Mouse (Mus musculus): Measurements from ENCODE around the gene Tent4b.
A peak's percentile ranks its signal among the peaks of the same experiment; 100 is the strongest.

The Tent4b gene

DNA sequence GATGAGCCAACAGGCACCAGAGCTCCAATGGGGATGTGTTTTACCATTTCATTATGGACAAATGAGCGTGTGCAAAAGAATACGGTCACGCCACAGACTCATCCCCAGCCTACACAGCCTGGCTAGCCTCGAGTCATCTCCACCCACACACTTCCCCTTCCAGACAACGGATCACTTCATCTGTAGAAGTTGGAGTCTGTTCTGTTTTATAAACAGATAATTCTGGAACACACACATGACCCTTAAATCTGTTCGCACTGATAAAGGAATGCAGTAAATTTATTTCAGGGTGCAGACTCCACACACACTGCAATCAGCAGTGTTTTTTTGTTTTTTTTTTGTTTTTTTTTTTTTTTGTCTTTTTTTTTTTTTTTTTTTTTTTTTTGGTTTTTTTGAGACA, 80.7 kb downstream of the Tent4b start:
- DNase-seq (ENCODE audit: low spot score) = no peak

- DNase-seq (ENCODE audit: low spot score) = no peak
Observed at GRCm38 (mm10) chr8:88280904-88281303, 81.9 kb downstream of the Tent4b start.

GRCm38 (mm10) chr8:88282684-88283083, 83.7 kb downstream of the Tent4b start:
- DNase-seq (ENCODE audit: low spot score) = peak; percentile 55

- DNase-seq (ENCODE audit: low spot score) = no peak
Observed at GRCm38 (mm10) chr8:88283243-88284115, 84.5 kb downstream of the Tent4b start.

DNA sequence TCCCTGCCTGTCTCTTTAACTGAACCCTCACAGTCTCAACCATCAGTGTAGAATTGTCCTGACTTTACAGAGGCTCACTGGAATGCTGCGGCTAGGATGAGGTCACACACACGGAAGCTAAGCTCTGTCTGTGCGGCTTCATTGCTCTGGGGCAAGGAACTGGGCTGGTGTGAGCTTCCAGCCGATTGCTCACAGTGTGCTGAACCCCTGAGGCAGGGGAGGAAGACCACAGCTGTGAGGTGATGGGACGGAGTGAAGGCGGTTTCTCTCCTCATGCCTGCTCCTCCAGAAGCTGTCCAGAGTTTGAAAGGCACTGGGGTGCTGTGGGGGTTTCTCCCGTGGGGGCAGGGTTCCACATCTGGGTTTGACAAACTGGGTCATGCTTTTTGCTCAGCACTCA, 85.7 kb downstream of the Tent4b start:
- DNase-seq (ENCODE audit: low spot score) = no peak

GRCm38 (mm10) chr8:88285469-88286356, 86.7 kb downstream of the Tent4b start:
- no peak for DNase-seq (ENCODE audit: low spot score)

DNA sequence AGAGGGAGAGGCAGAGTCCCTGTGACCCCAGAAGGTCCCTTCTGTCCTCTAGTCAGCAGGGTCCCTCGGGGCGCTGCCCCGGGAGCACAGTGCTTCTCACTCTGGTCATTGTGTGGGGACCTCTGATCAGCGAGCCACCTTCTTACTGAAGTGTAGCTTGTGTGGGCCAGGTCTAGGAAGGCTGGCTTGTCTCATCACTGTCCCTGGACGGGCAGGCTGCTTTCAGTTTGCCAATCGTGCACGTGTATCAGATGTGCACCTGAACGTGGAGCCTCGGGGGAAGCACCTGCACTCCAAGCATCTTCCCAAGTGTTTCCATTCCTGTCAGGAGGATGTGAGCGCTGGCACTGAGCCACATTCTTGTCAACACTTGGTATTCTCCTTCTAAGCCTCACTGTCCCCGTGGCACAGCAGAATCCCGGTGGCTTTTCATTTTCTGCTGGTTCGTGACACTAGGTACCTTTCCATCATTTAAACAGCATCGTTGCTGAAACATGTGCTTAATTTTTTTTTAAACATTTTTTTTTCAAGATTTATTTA, 87.5 kb downstream of the Tent4b start:
- no peak for DNase-seq (ENCODE audit: low spot score)

DNA sequence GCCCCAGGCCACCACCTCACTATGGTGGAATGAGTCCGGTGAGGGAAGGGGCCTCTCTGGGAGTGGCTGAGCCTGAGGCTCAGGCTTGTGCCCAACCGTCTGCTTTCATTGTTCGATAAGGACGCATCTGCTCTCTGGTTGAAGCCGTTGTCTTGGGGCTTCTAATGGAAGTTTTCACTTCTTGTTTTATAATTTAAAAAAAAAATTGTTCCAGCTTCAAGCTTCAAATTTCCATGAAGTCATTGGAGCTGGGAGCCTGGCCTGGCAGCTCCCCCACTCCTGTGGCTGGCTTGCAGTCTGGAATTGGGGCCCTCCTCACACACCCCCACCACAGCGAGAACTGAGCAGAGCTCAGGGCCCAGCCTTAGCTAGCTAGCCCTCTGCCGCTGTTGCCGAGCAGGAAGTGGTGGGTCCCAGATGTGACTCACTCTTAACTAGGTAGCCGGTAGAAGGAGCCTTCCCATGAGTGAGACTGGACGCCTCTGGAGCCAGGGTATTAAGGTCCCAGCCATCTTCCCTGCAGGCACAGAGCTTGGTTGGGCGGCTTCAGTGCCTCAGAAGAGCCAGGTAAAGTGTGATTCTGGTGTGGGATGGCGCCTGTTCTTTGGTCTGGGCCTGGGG, 89.7 kb downstream of the Tent4b start:
- no peak for DNase-seq (ENCODE audit: low spot score)

DNA sequence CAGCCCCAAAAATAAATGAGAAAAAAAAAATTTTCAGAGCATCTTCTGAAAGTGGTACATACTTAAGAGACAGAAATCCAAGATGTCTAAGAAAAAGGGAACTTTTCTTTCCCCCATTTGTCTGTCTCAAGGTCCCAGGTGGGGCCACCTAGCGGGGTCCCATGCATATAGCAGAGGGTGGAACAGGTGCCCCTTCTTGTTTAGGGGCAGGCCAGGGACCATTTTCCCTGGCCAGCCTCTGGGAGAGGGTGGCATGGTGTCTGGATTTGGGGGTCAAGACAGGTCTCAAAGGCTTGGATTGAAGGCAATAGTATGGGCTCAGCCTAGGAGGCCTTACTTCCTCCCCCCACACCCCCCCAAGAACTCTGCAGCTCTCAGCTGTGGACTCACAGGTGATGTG, 90.9 kb downstream of the Tent4b start:
- DNase-seq (ENCODE audit: low spot score) = no peak

DNA sequence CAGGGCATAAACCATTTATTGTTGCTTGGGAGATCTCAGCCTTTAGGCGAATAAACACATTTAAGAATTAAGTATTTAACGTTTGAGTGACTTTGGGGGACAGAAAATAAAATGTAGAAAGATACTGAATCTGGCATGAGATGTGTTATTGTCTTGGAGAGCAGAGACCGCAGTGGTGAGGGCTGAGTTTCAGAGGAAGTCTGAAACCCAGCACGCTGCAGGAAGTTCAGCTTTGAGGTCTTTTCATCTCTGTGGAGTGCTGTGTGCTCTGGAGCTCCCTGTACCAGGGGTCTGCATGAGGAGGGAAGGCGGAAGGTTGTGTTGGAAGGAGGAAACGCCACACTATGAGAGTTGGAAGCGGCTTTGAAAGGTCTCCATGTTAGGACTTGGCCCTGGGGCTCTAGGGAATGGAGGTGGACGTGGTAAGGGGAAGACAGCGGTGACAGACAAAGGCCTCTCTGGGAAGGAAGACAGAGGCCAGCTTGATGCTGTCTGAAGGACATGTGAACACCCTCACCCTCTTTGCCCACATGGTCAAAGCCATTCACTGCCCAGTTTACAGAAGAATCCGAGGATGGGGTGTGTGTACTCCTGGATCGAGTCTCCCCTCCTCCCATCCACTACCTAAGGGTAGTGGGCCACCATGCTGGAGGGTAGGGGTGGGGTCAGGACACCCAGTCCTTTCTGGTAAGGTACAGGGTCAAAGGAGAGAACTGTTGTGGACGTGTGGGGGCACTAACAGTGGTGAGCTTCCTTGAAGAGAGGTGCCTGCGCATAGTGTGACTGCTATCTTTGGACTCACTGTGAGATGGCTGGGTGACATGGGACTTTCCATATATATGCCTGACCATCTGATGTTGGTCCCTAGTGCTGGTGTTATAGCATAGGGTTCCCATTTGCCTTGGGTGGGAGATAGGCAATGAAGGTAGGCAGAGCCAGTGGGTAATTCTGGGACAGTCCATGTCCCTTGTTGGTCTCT, 91.6 kb downstream of the Tent4b start:
- DNase-seq (ENCODE audit: low spot score) = no peak

GRCm38 (mm10) chr8:88291305-88291690, 92.3 kb downstream of the Tent4b start:
- DNase-seq (ENCODE audit: low spot score) = no peak

DNA sequence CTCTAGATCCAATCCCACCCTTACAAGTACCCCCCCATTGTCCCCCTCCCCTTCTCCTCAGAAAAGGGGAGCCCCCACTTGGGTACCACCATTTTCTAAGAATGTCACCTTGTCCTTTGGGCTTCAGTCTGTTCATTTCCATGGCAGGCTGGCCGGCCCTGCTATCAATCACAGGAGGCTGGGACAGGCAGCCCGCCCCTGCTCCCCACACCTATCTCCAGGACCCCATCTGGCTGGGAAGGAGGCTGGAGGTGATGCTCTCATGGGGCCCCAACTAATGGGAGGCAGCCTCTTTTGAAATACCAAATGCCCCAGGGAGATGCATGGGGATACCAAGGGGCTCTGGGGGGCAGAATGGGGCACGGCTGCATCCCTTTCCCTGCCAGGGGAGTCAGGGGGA, 93.9 kb downstream of the Tent4b start:
- no peak for DNase-seq (ENCODE audit: low spot score)

DNA sequence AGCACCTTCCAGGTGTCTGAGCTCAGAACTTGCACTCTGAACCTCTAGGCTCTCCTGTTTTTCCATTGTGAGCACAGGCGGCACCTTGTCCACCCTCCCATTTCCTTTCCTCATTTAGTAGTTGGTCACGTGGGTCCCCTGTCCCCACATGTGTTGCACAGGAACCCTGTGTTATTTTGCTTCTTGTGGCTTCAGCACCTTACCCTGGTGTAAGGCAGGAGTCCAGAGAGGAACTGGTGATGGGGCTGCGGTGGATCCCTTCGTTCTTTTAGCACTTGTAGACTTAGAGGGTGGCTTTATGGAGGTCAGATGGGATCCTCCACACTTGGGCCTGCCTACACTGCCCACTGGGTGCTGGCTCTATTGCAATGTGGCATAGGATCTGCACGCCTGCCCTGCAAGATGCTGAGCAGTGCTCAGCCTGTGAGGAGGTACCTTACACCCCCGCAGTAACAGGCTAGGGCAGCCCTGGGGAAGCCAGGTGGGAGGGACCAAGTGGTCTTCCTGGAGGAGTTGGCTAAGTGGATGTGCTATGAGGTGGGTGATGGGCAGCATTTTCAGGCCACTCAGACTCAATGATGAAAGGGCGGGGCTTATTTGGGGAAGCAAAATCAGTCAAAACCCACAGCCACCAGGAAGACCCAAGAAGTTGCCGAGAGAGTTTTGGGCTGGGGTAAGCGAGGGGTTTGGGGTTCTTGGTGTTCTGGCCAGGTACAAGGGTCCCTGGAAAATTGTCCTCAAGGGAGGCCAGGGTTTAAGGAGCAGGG, 94.8 kb downstream of the Tent4b start:
- DNase-seq (ENCODE audit: low spot score) = no peak

GRCm38 (mm10) chr8:88294977-88295376, 96.0 kb downstream of the Tent4b start:
- DNase-seq (ENCODE audit: low spot score) = no peak

DNA sequence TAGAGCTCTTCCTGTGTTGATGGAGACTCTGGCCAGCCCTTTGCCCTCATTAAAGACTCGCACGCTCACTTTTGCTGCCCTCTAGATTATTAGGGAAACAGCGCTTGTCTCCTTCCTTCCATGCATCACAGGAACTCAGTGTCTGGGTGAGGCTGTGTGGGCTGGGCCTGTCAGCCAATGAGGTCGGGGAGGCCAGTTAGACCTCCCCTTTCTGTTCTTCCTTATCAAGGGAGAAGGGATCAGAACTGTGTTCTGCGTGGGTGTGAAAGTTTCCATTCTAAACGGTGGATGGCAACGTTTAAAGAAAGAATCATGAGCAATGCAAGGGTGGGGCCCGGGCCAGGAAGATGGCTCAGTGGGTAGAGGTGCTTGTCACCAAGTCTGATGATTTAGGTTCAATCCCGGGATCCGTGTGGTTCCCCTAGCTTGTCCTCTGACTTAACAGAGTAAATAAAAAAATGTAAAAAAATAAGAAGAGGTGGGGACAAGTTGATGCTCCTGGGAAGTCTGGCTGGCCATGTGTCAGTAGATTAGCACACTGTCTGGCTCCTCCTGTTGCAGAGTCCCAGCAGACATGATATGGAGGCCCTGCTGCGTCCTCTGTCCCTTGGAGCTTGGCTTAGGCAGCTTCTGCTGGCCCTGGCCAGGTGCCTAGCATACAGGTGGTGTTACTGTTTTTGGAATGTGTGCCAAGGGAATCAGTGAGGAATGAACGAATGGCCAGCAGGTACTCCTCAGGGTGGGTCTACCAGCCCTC, 99.1 kb downstream of the Tent4b start:
- no peak for DNase-seq (ENCODE audit: low spot score)

- DNase-seq (ENCODE audit: low spot score) = no peak
Observed at GRCm38 (mm10) chr8:88298733-88299103, 99.7 kb downstream of the Tent4b start.

DNA sequence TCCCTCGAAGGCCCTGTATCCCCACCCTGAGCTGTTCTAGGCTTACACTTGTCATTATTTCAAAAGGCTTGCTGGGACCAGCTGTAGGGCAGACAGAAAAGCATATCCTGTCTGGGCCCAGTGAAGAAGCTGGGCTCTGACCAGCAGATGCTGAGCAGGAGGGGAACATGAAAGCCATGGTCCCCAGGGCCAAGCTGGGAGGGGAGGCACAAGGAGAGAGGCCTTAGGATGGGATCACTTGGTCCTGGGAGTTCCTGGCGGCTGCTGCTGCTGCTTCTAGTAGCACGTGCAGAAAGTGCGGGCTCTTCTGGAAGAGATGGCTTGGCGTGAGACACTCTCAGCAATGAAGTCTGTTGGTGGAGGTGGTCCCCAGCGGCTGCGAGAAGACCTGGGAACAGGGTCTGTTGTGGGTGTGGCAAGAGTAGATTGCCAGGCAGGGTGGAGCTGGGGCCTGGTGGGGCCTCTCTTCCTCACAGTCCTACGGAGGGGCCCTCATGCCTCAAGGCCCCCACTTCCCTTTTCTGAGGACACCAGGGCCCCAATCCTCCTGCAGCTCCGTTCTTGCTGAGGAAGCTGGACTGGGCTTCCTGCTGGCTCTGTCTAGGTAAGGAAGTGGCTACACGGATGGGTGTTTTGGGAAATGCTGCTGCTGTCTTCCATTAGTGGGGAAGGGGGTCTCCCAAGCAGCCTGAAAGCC, 101.0 kb downstream of the Tent4b start:
- no peak for DNase-seq (ENCODE audit: low spot score)

- no peak for DNase-seq (ENCODE audit: low spot score)
Observed at GRCm38 (mm10) chr8:88301589-88302437, 102.8 kb downstream of the Tent4b start.

Data from ovary, postnatal 14 days (tissue).